Mouse (Mus musculus): Measurements from ENCODE around the gene Thtpa.

DNA sequence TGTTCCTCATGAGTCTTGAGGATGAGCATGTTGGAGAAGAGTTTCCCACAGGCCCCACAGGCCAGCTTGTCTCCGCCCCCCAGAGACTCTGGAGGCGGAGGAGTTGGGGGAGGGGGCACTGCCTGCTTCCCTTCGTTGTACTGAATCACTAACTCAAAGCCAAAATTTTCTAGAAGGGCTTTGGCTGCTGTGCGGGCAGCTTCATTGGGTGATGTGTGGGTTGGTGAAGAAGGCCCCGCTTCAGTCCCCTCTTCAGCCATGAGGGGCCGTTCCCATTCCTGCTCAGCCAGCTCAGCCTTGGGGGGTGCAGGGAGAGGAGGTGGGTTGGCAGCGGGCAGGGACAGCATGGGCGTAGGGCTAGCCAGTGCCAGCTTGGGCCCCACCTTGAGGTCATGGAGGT lies 28.5 kb upstream of the Thtpa start:
- TF ChIP-seq POLR2A (IDR thresholded peaks at IDR 0.05; ENCODE audit: control insufficient read depth in 1 of 2, insufficient read depth in 1 of 2, low read depth in 1 of 2, low read length in 2 of 2, poor library complexity in 1 of 2) = no peak
- TF ChIP-seq CTCF (IDR thresholded peaks at IDR 0.05 in 2 of 3, conservative IDR thresholded peaks at IDR 0.05 in 1 of 3; ENCODE audit: control insufficient read depth in 1 of 3, insufficient read depth in 1 of 3, low read depth in 2 of 3, low read length in 3 of 3, poor library complexity in 1 of 3, severe bottlenecking in 1 of 3) = no peak
- TF ChIP-seq USF2 (IDR thresholded peaks at IDR 0.05; ENCODE audit: borderline replicate concordance in 1 of 2, insufficient read depth in 1 of 2, low read depth in 1 of 2, low read length in 2 of 2) = no peak
- TF ChIP-seq RCOR1 (IDR thresholded peaks at IDR 0.05; ENCODE audit: low read depth, low read length) = no peak
- no peak for TF ChIP-seq HCFC1 (IDR thresholded peaks at IDR 0.05; ENCODE audit: low read depth, low read length)
- no peak for TF ChIP-seq USF1 (IDR thresholded peaks at IDR 0.05; ENCODE audit: low read depth, low read length)
- no peak for TF ChIP-seq BHLHE40 (IDR thresholded peaks at IDR 0.05; ENCODE audit: borderline replicate concordance, low read depth, low read length)
- no peak for TF ChIP-seq POLR2AphosphoS2 (IDR thresholded peaks at IDR 0.05; ENCODE audit: low read length)
- TF ChIP-seq CHD1 (IDR thresholded peaks at IDR 0.05; ENCODE audit: low read depth, low read length) = no peak
- TF ChIP-seq E2F4 (IDR thresholded peaks at IDR 0.05; ENCODE audit: borderline replicate concordance, low read depth, low read length) = no peak
- TF ChIP-seq EP300 (IDR thresholded peaks at IDR 0.05; ENCODE audit: low read depth in 1 of 2, low read length in 2 of 2) = no peak

Measured in MEL (cell line).